Mouse (Mus musculus) hindbrain, embryonic 11.5 days (tissue): ENCODE data around the gene Dcun1d3. TPM values are rescaled to one million over a fixed set of nuclear protein-coding genes. Genes with fewer than 3 reads are reported as not detected.

Experiments
- polyA plus RNA-seq: library from polyadenylated mRNA; unstranded; fragments of >200 nt; fragmentation: Nextera tagmentation; extraction: Ambion mirVana; gene quantifications from 2 replicates; pipeline ENCODE4 v1.2.1, GENCODE M21; 2014

Dcun1d3 gene
- polyA plus RNA-seq, 1 experiment from 2014 or later = 10.0 TPM

Other genes starting within 250 kb of the Dcun1d3 start
- gene Acsm4, start 206.3 kb downstream of the Dcun1d3 start, polyA plus RNA-seq = not detected in 2 replicates
- gene Thumpd1, start 175.5 kb downstream of the Dcun1d3 start, polyA plus RNA-seq = 89.7 and 99.0 TPM in 2 replicates
- gene Acsm3, start 135.4 kb downstream of the Dcun1d3 start, polyA plus RNA-seq = 0.18 and 0.57 TPM in 2 replicates
- 24.0 and 27.4 TPM in 2 replicates for gene Rexo5, start 102.3 kb downstream of the Dcun1d3 start, polyA plus RNA-seq
- gene Eri2, start 102.2 kb downstream of the Dcun1d3 start, polyA plus RNA-seq = 33.5 and 37.3 TPM in 2 replicates
- 16.1 and 16.7 TPM in 2 replicates for gene Lyrm1, start 437 bp downstream of the Dcun1d3 start, polyA plus RNA-seq
- 0.34 TPM in 1 of 2 replicates, not detected in the other for gene Dnah3, start 199.0 kb upstream of the Dcun1d3 start, polyA plus RNA-seq
- gene Tmem159, start 206.1 kb upstream of the Dcun1d3 start, polyA plus RNA-seq = 19.1 and 22.2 TPM in 2 replicates
- not detected in 2 replicates for gene Zp2, start 249.0 kb upstream of the Dcun1d3 start, polyA plus RNA-seq